Mouse (Mus musculus): ENCODE results near the gene Mitd1.

DNA sequence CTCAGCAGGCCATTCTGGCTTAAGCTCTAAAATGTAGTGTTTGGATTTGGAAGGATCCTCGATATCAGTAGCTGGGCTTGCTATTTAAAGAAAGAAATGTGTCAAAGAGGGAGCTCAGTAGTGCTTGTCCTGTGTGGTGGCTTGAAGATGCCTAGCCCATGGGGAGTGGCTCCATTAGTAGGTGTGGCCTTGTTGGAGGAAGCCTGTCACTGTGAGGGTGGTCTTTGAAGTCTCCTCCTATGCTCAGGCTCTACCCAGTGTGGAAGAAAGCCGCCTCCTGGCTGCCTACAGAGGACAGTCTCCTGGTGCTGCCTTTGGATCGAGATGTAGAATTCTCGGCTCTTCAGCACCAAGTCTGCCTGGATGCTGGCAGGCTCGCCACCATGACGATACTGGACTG lies 10.1 kb upstream of the Mitd1 start:
- TF ChIP-seq CTCF (IDR thresholded peaks at IDR 0.05; ENCODE audit: extremely low read depth, insufficient read depth, low read length) (no peak), POLR2A (IDR thresholded peaks at IDR 0.05; ENCODE audit: extremely low read depth, insufficient read depth, low read length) (no peak)
